Mouse (Mus musculus) adipose tissue, adult 10 weeks (tissue): Measurements from ENCODE around the gene Prdm1. TPM values are rescaled to one million over a fixed set of nuclear protein-coding genes. Genes with fewer than 3 reads are reported as not detected.

Experiments used
- polyA plus RNA-seq: library from polyadenylated mRNA; stranded (reverse); fragments of 350-450 nt; fragmentation: Illumina TruSeq; extraction: RNeasy Lipid Tissue Mini Kit (QIAGEN cat#74804); gene quantifications from one replicate; pipeline ENCODE4 v1.2.3, GENCODE M21; 2014; ENCODE audit warnings: low read depth, low replicate concordance

The Prdm1 gene
- polyA plus RNA-seq, result 1.7 TPM

GRCm38 (mm10) chr10:44528291-44529082, at the start of gene Prdm1:
Prdm1 (minus strand) TSS chr10:44528501.

